Mouse (Mus musculus): ENCODE measurements at regions not wholly inside any gene's neighbourhood (a gene's known extent, or its start where the extent isn't known, plus 50 kb on each side); places are given as distances from the start of the nearest gene placed in this dataset.

GRCm38 (mm10) chr15:36916998-36917397 lies 90.6 kb downstream of the Zfp706 start:
- no peak for DNase-seq (ENCODE audit: low spot score)

- no peak for DNase-seq (ENCODE audit: low spot score)
Observed at GRCm38 (mm10) chr15:36914239-36915100, 93.1 kb downstream of the Zfp706 start.

GRCm38 (mm10) chr15:36913308-36913707 lies 94.3 kb downstream of the Zfp706 start:
- DNase-seq (ENCODE audit: low spot score): no peak

- no peak for DNase-seq (ENCODE audit: low spot score)
Observed at GRCm38 (mm10) chr15:36910272-36910671, 97.3 kb downstream of the Zfp706 start.

- no peak for DNase-seq (ENCODE audit: low spot score)
Observed at GRCm38 (mm10) chr15:36909494-36909893, 98.1 kb downstream of the Zfp706 start.

- DNase-seq (ENCODE audit: low spot score): no peak
Observed at GRCm38 (mm10) chr15:36906789-36907188, 100.8 kb downstream of the Zfp706 start.

GRCm38 (mm10) chr15:36906052-36906451 lies 101.5 kb downstream of the Zfp706 start:
- no peak for DNase-seq (ENCODE audit: low spot score)

GRCm38 (mm10) chr15:36903922-36904321 lies 103.7 kb downstream of the Zfp706 start:
- DNase-seq (ENCODE audit: low spot score): no peak

GRCm38 (mm10) chr15:36903309-36903708 lies 104.3 kb downstream of the Zfp706 start:
- no peak for DNase-seq (ENCODE audit: low spot score)

- no peak for DNase-seq (ENCODE audit: low spot score)
Observed at GRCm38 (mm10) chr15:36901830-36902285, 105.7 kb downstream of the Zfp706 start.

GRCm38 (mm10) chr15:36901350-36901749 lies 106.2 kb downstream of the Zfp706 start:
- no peak for DNase-seq (ENCODE audit: low spot score)

GRCm38 (mm10) chr15:36900940-36901339 lies 106.6 kb downstream of the Zfp706 start:
- no peak for DNase-seq (ENCODE audit: low spot score)

- DNase-seq (ENCODE audit: low spot score): no peak
Observed at GRCm38 (mm10) chr15:36899882-36900281, 107.7 kb downstream of the Zfp706 start.

- DNase-seq (ENCODE audit: low spot score): no peak
Observed at GRCm38 (mm10) chr15:36898857-36899523, 108.6 kb downstream of the Zfp706 start.

- no peak for DNase-seq (ENCODE audit: low spot score)
Observed at GRCm38 (mm10) chr15:36898326-36898725, 109.2 kb downstream of the Zfp706 start.

GRCm38 (mm10) chr15:36896265-36896664 lies 111.3 kb downstream of the Zfp706 start:
- no peak for DNase-seq (ENCODE audit: low spot score)

GRCm38 (mm10) chr15:36895031-36895430 lies 112.5 kb downstream of the Zfp706 start:
- no peak for DNase-seq (ENCODE audit: low spot score)

- no peak for DNase-seq (ENCODE audit: low spot score)
Observed at GRCm38 (mm10) chr15:36893407-36893969, 114.1 kb downstream of the Zfp706 start.

GRCm38 (mm10) chr15:36892576-36893205 lies 114.9 kb downstream of the Zfp706 start:
- DNase-seq (ENCODE audit: low spot score): no peak

- no peak for DNase-seq (ENCODE audit: low spot score)
Observed at GRCm38 (mm10) chr15:36891851-36892250, 115.7 kb downstream of the Zfp706 start.

GRCm38 (mm10) chr15:36891296-36891695 lies 116.3 kb downstream of the Zfp706 start:
- no peak for DNase-seq (ENCODE audit: low spot score)

- DNase-seq (ENCODE audit: low spot score): no peak
Observed at GRCm38 (mm10) chr15:36889072-36889471, 118.5 kb downstream of the Zfp706 start.

All from heart, adult 8-10 months (tissue).